Mouse (Mus musculus) liver, adult 2 months (tissue): Measurements from ENCODE around the gene Plpp6. TPM values are rescaled to one million over a fixed set of nuclear protein-coding genes. Genes with fewer than 3 reads are reported as not detected.
"Not testable (repeated sequence)": the region's sequence is repeated elsewhere in the genome, so short reads cannot be mapped to it uniquely, and the experiment has no call there.

Experiments
- DNase-seq: peaks from one replicate; pipeline ENCODE4 v3.0.0-alpha.2; 2011; ENCODE audit warnings: low read depth, low spot score; ENCODE audit errors: extremely low read depth
- H3K27ac ChIP-seq: fragments of 200-500 bp; replicated peaks from 2 replicates; pipeline ENCODE4 v1.5.1; 2012; ENCODE audit warnings: low read depth, mild to moderate bottlenecking, control low read depth, inconsistent platforms, low read length; ENCODE audit not compliant: insufficient read depth
- H3K27me3 ChIP-seq: fragments of 200-500 bp; 2 replicates; pipeline ENCODE4 v1.6.1; 2012; ENCODE audit warnings: mild to moderate bottlenecking, moderate library complexity, low read length, inconsistent platforms; ENCODE audit not compliant: control insufficient read depth, insufficient read depth
- H3K36me3 ChIP-seq: fragments of 200-500 bp; 2 replicates; pipeline ENCODE4 v1.6.1; 2012; ENCODE audit warnings: low read length, inconsistent platforms; ENCODE audit not compliant: control insufficient read depth, insufficient read depth
- H3K4me1 ChIP-seq: fragments of 200-500 bp; 2 replicates; pipeline ENCODE4 v1.6.1; 2011; ENCODE audit warnings: low read length; ENCODE audit not compliant: control insufficient read depth, insufficient read depth
- H3K4me3 ChIP-seq: fragments of 200-500 bp; 2 replicates; pipeline ENCODE4 v1.5.1; 2011; ENCODE audit warnings: low read depth, mild to moderate bottlenecking, control low read depth, low read length, moderate library complexity; ENCODE audit not compliant: insufficient read depth
- H3K79me2 ChIP-seq: fragments of 200-500 bp; 2 replicates; pipeline ENCODE4 v1.6.1; 2012; ENCODE audit warnings: inconsistent platforms, mild to moderate bottlenecking, low read length, moderate library complexity; ENCODE audit not compliant: control insufficient read depth, insufficient read depth
- H3K9ac ChIP-seq: fragments of 200-500 bp; 2 replicates; pipeline ENCODE4 v1.6.1; 2012; ENCODE audit warnings: low read depth, mild to moderate bottlenecking, control low read depth, inconsistent platforms, low read length
- CTCF ChIP-seq: fragments of 200-500 bp; IDR thresholded peaks from 2 replicates; pipeline ENCODE4 v1.5.1; 2011; ENCODE audit warnings: low read depth, low read length, control low read depth
- POLR2A ChIP-seq: fragments of 200-500 bp; IDR thresholded peaks from 2 replicates; pipeline ENCODE4 v1.6.1; 2011; ENCODE audit warnings: low read length, control low read depth; ENCODE audit not compliant: insufficient read depth; ENCODE audit errors: extremely low read depth
- WGBS: fragments of 180-500 bp; shearing (Covaris S2); methylation state at CpG from one replicate; pipeline ENCODE4 v1.1.7; 2018; 5-methylcytosine and 5-hydroxymethylcytosine counted together
- polyA plus RNA-seq: library from polyadenylated mRNA; depleted of rRNA; stranded (reverse); fragments of >200 nt; gene quantifications from 2 replicates; pipeline ENCODE4 v1.2.3, GENCODE M21; 2012
- total RNA-seq: library from RNA; depleted of rRNA; stranded (reverse); fragments of >200 nt; gene quantifications from 2 replicates; pipeline ENCODE4 v1.2.3, GENCODE M21; 2014

The Plpp6 gene
- total and polyA plus RNA-seq, 2 experiments: 7.2 to 8.3 TPM

GRCm38 (mm10) chr19:28997976-28998630 lies 34.4 kb downstream of the Plpp6 start:
- peaks cover 28% of the 10 kb centered on the region for H3K36me3 ChIP-seq
- 46% methylated on average over 4 of the region's 4 CpGs for WGBS

DNA sequence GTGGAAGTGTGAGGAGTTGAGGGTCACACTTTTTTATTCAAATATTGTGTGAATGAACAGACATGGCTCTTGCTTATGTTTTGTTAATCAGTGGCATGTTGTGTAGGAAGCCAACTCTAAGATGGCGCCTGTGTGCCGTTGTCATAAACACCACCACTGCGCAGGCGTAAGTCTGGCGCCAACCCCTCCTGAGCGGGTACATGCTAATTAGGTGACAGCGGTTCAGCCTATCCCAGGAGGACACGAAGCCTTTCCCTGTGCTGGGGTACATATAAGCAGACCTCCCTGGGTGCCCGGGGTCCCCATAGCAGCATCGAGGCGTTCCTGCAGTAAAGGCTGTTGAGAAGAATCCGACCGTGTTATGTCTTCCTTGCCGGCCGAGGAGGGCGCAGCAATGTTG lies 36.6 kb downstream of the Plpp6 start:
- peaks cover 27% of the 10 kb centered on the region for H3K36me3 ChIP-seq
- H3K9ac ChIP-seq, DNase-seq, H3K4me3 ChIP-seq, H3K79me2 ChIP-seq, H3K27ac ChIP-seq, H3K27me3 ChIP-seq: not testable (repeated sequence)
- H3K4me1 ChIP-seq: peaks cover 11% of the 10 kb centered on the region
- whole genome bisulfite sequencing: 97% methylated on average over 16 of the region's 16 CpGs

More at GRCm38 (mm10) chr19:28997976-28998630, 34.4 kb downstream of the Plpp6 start:
- Histone ChIP-seq H3K4me1 (peaks cover 11% of the 10 kb centered on the region), H3K9ac (no peak overlapping the region; the same call in 1 of the 2 replicates), H3K79me2 (peaks cover 3% of the 10 kb centered on the region; the same call in 1 of the 2 replicates), H3K4me3 (no peak overlapping the region), H3K27ac (peak overlapping the region; percentile 91), H3K27me3 (no peaks in the 10 kb centered on the region)
- no peak for TF ChIP-seq CTCF
- no peak for TF ChIP-seq POLR2A
- peak; percentile 95 for DNase-seq

DNA sequence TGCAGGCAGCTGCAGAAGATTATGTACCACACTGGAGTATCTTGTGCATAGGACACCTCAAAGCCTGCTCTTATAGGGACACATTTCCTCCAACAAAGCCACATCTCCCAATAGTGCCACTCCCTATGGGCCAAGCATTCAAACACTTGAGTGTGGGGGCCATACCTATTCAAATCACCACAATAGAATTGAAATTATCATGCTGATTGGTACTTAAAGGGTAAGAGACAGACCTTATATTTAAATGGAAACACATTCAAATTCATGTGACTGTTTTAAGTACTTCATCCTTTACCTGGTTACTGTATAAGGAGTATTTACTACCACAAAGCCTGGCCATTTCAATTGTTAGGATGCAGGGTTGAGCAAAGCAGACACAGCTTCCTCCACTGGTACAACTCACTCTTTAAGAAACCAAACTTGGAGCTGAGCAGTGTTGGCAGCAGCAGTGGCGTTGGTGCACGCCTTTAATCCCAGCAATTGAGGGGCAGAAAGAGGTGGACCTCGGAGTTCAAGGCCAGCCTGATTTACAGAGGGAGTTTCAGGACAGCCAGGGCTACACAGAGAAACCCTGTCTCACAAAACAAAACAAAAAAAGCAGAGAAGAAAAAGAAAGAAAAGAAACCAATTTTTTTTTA lies 44.4 kb downstream of the Plpp6 start:
- Histone ChIP-seq H3K27me3 (no peaks in the 10 kb centered on the region), H3K27ac (no peak overlapping the region), H3K4me3 (no peak overlapping the region), H3K79me2 (0 out of 2 replicates have a peak, but pooled peaks cover 4% of the 10 kb centered on the region), H3K4me1 (no peaks in the 10 kb centered on the region; the same call in 1 of the 2 replicates), H3K36me3 (peaks cover 41% of the 10 kb centered on the region), H3K9ac (no peak overlapping the region)
- WGBS: 69% methylated on average over 3 of the region's 3 CpGs
- no peak for DNase-seq
- no peak for TF ChIP-seq POLR2A

- no peak for DNase-seq
- Histone ChIP-seq H3K27me3 (no peaks in the 10 kb centered on the region), H3K36me3 (peaks cover 47% of the 10 kb centered on the region), H3K4me1 (no peaks in the 10 kb centered on the region; the same call in 1 of the 2 replicates), H3K9ac (no peak overlapping the region), H3K27ac (no peak overlapping the region), H3K79me2 (0 out of 2 replicates have a peak, but pooled peaks cover 4% of the 10 kb centered on the region), H3K4me3 (no peak overlapping the region)
- WGBS: 98% methylated on average over 11 of the region's 11 CpGs
- TF ChIP-seq POLR2A (no peak), CTCF (no peak)
Measured at GRCm38 (mm10) chr19:29009046-29009445, 45.3 kb downstream of the Plpp6 start.

DNA sequence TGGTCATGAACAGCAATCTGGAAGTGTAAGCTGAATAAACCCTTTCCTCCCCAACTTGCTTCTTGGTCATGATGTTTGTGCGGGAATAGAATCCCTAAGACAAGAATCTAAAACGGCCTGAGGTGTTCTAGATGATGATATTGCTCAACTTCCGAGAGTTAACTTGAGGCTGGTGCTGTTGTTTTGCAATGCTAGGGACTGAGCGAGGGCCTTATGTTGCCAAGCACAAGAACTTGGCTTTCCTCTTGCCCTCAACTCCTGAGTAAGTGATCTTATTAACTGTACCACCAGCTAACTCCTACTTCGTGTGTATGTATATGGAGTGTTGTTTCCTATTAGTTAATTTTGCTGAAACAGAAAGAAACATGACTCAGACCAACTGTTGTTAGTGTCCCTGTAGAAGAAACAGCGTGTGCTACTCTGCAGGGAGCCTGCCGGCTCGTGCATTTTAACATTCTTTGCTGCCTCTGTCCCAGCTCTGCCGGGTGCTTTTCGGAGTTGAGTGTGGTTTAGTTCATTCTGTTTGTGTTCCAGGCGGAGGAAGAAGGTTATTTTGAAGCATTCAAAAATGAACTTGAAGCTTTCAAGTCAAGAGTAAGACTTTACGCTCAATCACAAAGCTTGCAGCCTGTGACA lies 47.7 kb downstream of the Plpp6 start:
- H3K36me3 ChIP-seq: peaks cover 51% of the 10 kb centered on the region
- no peak overlapping the region for H3K9ac ChIP-seq
- 78% methylated on average over 12 of the region's 12 CpGs for WGBS
- TF ChIP-seq CTCF (no peak), POLR2A (no peak)
- no peak overlapping the region for H3K4me3 ChIP-seq
- no peaks in the 10 kb centered on the region for H3K27me3 ChIP-seq
- H3K4me1 ChIP-seq: no peaks in the 10 kb centered on the region
- no peaks in the 10 kb centered on the region for H3K79me2 ChIP-seq
- DNase-seq: no peak
- no peak overlapping the region for H3K27ac ChIP-seq

- DNase-seq: no peak
- no peak overlapping the region for H3K27ac ChIP-seq
- H3K9ac ChIP-seq: no peak overlapping the region
- TF ChIP-seq CTCF (no peak), POLR2A (no peak)
- no peaks in the 10 kb centered on the region for H3K79me2 ChIP-seq
- H3K4me3 ChIP-seq: no peak overlapping the region
- whole genome bisulfite sequencing: 85% methylated on average over 5 of the region's 5 CpGs
- no peaks in the 10 kb centered on the region for H3K27me3 ChIP-seq
- no peaks in the 10 kb centered on the region for H3K4me1 ChIP-seq
- peaks cover 50% of the 10 kb centered on the region for H3K36me3 ChIP-seq
Measured at GRCm38 (mm10) chr19:29014466-29015055, 50.8 kb downstream of the Plpp6 start.
